7 mouse cellular contexts compared by ENCODE assay signal in the genomic region with DNA sequence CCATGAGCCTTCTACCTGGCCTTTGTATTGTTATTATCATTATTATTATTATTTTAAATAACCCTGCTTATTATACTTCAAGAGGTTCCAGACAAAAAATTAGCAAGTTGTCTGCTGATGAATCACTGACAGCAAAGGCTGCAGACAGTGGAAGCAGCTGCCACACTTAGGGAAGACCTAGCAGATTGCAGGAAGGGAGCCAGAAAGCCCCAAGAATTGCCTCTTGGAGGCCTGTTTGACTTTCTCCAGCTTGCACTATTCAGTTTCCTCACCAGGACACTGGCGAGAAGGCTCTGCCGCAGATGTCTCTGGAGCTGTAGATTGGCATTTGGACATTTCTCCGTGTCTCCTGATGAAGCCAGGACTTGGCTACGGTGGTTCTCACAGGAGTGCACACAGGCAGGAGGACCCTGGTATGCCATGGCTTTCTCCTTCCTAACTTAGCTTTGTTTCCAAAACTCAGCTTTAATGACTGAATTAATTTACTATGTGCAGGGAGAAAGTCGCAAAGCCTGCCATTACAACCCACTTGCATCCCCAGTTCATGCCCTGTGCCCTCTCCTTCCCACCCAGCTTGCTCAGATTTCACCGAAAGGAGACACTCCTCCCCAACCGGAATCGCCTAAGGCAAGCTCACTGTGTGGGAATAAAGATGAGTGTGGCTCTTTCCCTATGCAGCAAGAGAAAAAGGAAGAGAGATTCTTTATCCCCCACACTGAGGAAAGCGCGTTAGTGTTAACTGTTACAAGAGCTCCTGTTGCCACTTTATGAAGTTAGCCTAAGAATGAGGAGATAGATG.
A peak's percentile ranks its signal among the peaks of the same experiment; 100 is the strongest.
DNase-seq lines count a peak whose midpoint lies in the region; ATAC-seq and TF ChIP-seq lines count a peak whose summit lies in the region.

No protein-coding gene starts in this region.

- no peaks in the 10 kb centered on the region for H3K36me3 ChIP-seq in forebrain, embryonic 14.5 days (ENCODE audit: control insufficient read depth, insufficient read depth, low read length)
- no peaks in the 10 kb centered on the region for H3K36me3 ChIP-seq in stomach, postnatal 0 days (ENCODE audit: control insufficient read depth, insufficient read depth, low read length)

- DNase-seq in left cerebral cortex, postnatal 4 days, result peak; percentile 60
- DNase-seq in left cerebral cortex, adult 18-20 months (ENCODE audit: low spot score in 2 of 2), result no peak
- DNase-seq in brain, adult 2 months (ENCODE audit: low read depth, low spot score), result peak; percentile 43
- peak; percentile 34 for DNase-seq in forebrain, embryonic 14.5 days (ENCODE audit: low spot score)
- peak; percentile 16 to 18 for DNase-seq in layer of hippocampus, adult 2 months (ENCODE audit: low spot score in 2 of 2)
- DNase-seq in thymus, postnatal 25 days, result no peak
- no peak for DNase-seq in stomach, postnatal 0 days (ENCODE audit: low spot score)

- H3K9ac ChIP-seq in forebrain, embryonic 14.5 days (ENCODE audit: low read length), result no peak overlapping the region
- H3K9ac ChIP-seq in stomach, postnatal 0 days (ENCODE audit: low read length), result no peak overlapping the region

- no peak for TF ChIP-seq CTCF in layer of hippocampus, adult 2 months (conservative IDR thresholded peaks at IDR 0.05)
- no peak for TF ChIP-seq CTCF in stomach, postnatal 0 days (IDR thresholded peaks at IDR 0.05; ENCODE audit: low read depth)

- no peak overlapping the region for H3K27ac ChIP-seq in forebrain, embryonic 14.5 days (ENCODE audit: low read depth, low read length)
- H3K27ac ChIP-seq in layer of hippocampus, adult 2 months, result peak overlapping the region; percentile 69; the same call in 1 of the 2 replicates
- H3K27ac ChIP-seq in stomach, postnatal 0 days (replicated peaks), result no peak overlapping the region

- peaks cover 6% of the 10 kb centered on the region; the same call in 1 of the 2 replicates for H3K4me1 ChIP-seq in forebrain, embryonic 14.5 days (ENCODE audit: control insufficient read depth, insufficient read depth, low read length)
- no peaks in the 10 kb centered on the region for H3K4me1 ChIP-seq in stomach, postnatal 0 days (replicated peaks; ENCODE audit: control insufficient read depth, insufficient read depth)

- no peak for TF ChIP-seq EP300 in stomach, postnatal 0 days (optimal IDR thresholded peaks at IDR 0.05)

- no peak for ATAC-seq in forebrain, embryonic 14.5 days
- ATAC-seq in stomach, postnatal 0 days (ENCODE audit: low FRiP score, low TSS enrichment), result no peak

- H3K4me3 ChIP-seq in forebrain, embryonic 14.5 days (ENCODE audit: low read depth, low read length), result no peak overlapping the region
- no peak overlapping the region for H3K4me3 ChIP-seq in layer of hippocampus, adult 2 months
- H3K4me3 ChIP-seq in stomach, postnatal 0 days (ENCODE audit: low read depth, low read length), result no peak overlapping the region

- H3K27me3 ChIP-seq in forebrain, embryonic 14.5 days (replicated peaks; ENCODE audit: control insufficient read depth, insufficient read depth, low read length), result no peaks in the 10 kb centered on the region
- H3K27me3 ChIP-seq in stomach, postnatal 0 days (ENCODE audit: control insufficient read depth, insufficient read depth, low read length), result no peaks in the 10 kb centered on the region

- intact Hi-C loops in left cerebral cortex, postnatal 4 days (cut with DNase I), result no loop called here

- 65% methylated on average over 10 of the region's 10 CpGs for WGBS in forebrain, embryonic 14.5 days
- 65% methylated on average over 10 of the region's 10 CpGs for WGBS in stomach, postnatal 0 days

- no peaks in the 10 kb centered on the region for H3K9me3 ChIP-seq in forebrain, embryonic 14.5 days (replicated peaks; ENCODE audit: control insufficient read depth, low read length)
- no peaks in the 10 kb centered on the region for H3K9me3 ChIP-seq in stomach, postnatal 0 days (ENCODE audit: control insufficient read depth, low read length)

- H3K4me2 ChIP-seq in forebrain, embryonic 14.5 days (ENCODE audit: low read length), result no peak overlapping the region
- no peak overlapping the region for H3K4me2 ChIP-seq in stomach, postnatal 0 days (replicated peaks; ENCODE audit: low read depth)

Comparison
In these comparisons a context has a peak if more than half of its experiments do, and no peak if none do; other contexts are left out.
1. DNase-seq: peak in left cerebral cortex, postnatal 4 days (single experiment), brain, adult 2 months (single experiment), forebrain, embryonic 14.5 days (single experiment) and layer of hippocampus, adult 2 months (2 of 2); none in left cerebral cortex, adult 18-20 months (0 of 2), thymus, postnatal 25 days (single experiment) and stomach, postnatal 0 days (single experiment).